Mouse (Mus musculus) T-helper 2 cell (primary cell): ENCODE measurements around the gene Inpp5e.

ENCODE experiments used
- in situ Hi-C: fragments of 300-600 bp; cut with MboI, MseI; formaldehyde crosslinking; loops from one replicate; pipeline ENCODE4 v1.15.1; 2025; ENCODE audit warnings: high pct_unique_total_duplicates

Inpp5e gene

GRCm38 (mm10) chr2:26408515-26409356, at the start of gene Inpp5e:
Inpp5e (minus strand) TSS chr2:26409203.
- in situ Hi-C loops: no loop called here

GRCm38 (mm10) chr2:26458402-26459124, 49.6 kb upstream of the Inpp5e start:
- in situ Hi-C loops: no loop called here

- in situ Hi-C loops: loop anchor here (5.0 kb wide), 2 partner anchors 38 to 113 kb away; no protein-coding TSS in a partner anchor
Observed at GRCm38 (mm10) chr2:26449121-26450060, 40.4 kb upstream of the Inpp5e start.

- in situ Hi-C loops: loop anchor here (5.0 kb wide), 1 partner anchor 115 kb away; no protein-coding TSS in a partner anchor
Observed at GRCm38 (mm10) chr2:26447451-26447850, 38.4 kb upstream of the Inpp5e start.

- in situ Hi-C loops: loop anchor here (5.0 kb wide), 1 partner anchor 116 kb away; no protein-coding TSS in a partner anchor
Observed at GRCm38 (mm10) chr2:26446671-26447070, 37.7 kb upstream of the Inpp5e start.

- in situ Hi-C loops: loop anchor here (5.0 kb wide), 1 partner anchor 116 kb away; no protein-coding TSS in a partner anchor
Observed at GRCm38 (mm10) chr2:26445666-26446445, 36.9 kb upstream of the Inpp5e start.

- in situ Hi-C loops: loop anchor here (5.0 kb wide), 1 partner anchor 117 kb away; no protein-coding TSS in a partner anchor
Observed at GRCm38 (mm10) chr2:26444946-26445665, 36.1 kb upstream of the Inpp5e start, which contains the start of gene Sec16a. Sec16a (minus strand) TSS chr2:26445216.

GRCm38 (mm10) chr2:26444368-26444767, 35.4 kb upstream of the Inpp5e start:
- in situ Hi-C loops: no loop called here

- in situ Hi-C loops: no loop called here
Observed at GRCm38 (mm10) chr2:26443876-26444275, 34.9 kb upstream of the Inpp5e start.

GRCm38 (mm10) chr2:26442843-26443242, 33.8 kb upstream of the Inpp5e start:
- in situ Hi-C loops: no loop called here

GRCm38 (mm10) chr2:26441688-26442087, 32.7 kb upstream of the Inpp5e start:
- in situ Hi-C loops: no loop called here

GRCm38 (mm10) chr2:26441261-26441660, 32.3 kb upstream of the Inpp5e start:
- in situ Hi-C loops: no loop called here

- in situ Hi-C loops: no loop called here
Observed at GRCm38 (mm10) chr2:26439671-26440070, 30.7 kb upstream of the Inpp5e start.

- in situ Hi-C loops: no loop called here
Observed at GRCm38 (mm10) chr2:26438373-26438772, 29.4 kb upstream of the Inpp5e start.

- in situ Hi-C loops: no loop called here
Observed at GRCm38 (mm10) chr2:26437221-26437620, 28.2 kb upstream of the Inpp5e start.

GRCm38 (mm10) chr2:26434791-26435572, 26.0 kb upstream of the Inpp5e start:
- in situ Hi-C loops: no loop called here

GRCm38 (mm10) chr2:26429851-26430250, 20.8 kb upstream of the Inpp5e start:
- in situ Hi-C loops: no loop called here

GRCm38 (mm10) chr2:26424541-26424940, 15.5 kb upstream of the Inpp5e start:
- in situ Hi-C loops: no loop called here

- in situ Hi-C loops: no loop called here
Observed at GRCm38 (mm10) chr2:26423086-26423485, 14.1 kb upstream of the Inpp5e start.
